Mouse (Mus musculus): ENCODE measurements around the gene Ppp1r13l. TPM values are rescaled to one million over a fixed set of nuclear protein-coding genes. Genes with fewer than 3 reads are reported as not detected.

The Ppp1r13l gene
- total RNA-seq, 1 experiment = 5.3 TPM

DNA sequence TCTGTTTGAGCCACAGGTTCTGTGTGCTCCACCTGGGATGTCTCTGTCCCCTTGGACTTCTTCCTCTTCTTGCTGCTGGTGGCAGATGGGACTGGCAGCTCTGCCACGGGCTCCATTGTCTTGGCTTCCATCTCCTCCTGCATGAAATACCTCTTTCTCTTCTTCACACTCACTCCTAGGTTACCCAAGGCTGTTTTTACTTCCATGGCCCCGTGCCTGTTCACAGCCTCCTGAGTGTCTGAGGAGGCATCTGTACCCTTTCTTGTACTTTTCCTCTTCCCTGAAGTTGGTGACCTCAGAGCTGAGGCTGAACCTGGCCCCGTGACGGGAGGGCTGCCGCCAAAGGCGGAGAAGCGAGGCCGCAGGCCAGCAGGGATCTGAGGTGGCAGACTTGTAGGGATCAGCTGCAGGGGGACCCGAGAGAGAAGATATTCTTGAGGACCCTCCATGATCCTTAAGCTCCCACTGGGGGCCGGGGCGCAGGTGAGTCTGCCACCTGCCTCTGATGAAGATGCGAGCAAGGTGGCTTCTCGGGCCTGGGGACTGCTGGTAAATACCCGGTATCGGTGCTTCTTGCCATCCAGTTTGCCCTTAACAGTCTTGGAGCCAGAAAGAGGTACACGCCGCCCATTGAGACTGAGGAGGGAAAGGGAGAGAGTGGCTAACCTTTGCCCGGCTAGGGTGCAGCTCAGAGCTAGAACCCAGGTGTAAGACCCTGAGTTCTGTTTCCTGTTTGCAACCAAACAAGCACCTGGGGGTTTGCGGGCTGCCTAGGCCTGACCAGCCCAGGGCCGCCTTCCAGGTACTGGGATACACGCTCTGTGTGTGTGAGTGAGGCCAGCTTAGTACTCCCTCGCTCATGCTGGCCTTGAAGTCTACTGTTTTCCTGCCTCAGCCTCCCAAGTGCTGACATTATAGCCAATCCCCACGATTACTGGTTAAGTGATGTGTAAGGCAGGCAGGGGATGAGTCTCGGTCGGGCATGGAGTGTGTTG, 1.9 kb upstream of the Ppp1r13l start:
- in situ Hi-C loops (cut with MboI; ENCODE audit: low sequenced_read_pairs in 2 of 2, unreplicated experiment in 2 of 2) = no loop called here
- peaks cover 29% of the 10 kb centered on the region for H3K36me3 ChIP-seq (ENCODE audit: control insufficient read depth, insufficient read depth, low read length, poor library complexity, severe bottlenecking)

DNA sequence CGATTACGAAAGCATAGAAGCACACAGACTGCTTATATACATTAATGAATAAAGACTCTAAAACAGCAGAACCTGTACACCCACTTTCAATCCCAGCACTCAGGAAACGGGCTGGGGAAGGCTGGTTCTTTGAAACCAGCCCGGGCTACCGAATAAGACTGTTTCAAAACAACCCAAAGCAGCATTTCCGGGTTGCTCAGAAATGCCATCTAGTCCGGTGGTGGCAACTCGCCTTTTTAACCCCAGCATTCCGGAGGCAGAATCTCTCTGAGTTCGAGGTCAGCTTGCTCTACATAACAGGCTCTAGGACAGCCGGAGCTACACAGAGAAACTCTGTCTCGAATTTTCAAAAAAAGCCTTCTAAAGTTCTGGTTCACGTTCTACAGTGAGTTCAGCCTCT, 915 bp upstream of the Ppp1r13l start:
- Histone ChIP-seq H3K4me1 (ENCODE audit: control insufficient read depth in 2 of 2, insufficient read depth in 2 of 2, low read length in 2 of 2, poor library complexity in 1 of 2) (peaks cover 2 to 20% of the 10 kb centered on the region in 2 experiments; a peak in 3 of 4 replicates), H3K4me3 (ENCODE audit: insufficient read depth in 1 of 2, low read depth in 1 of 2, low read length in 2 of 2, poor library complexity in 1 of 2, severe bottlenecking in 1 of 2) (peak overlapping the region; percentile 80 to 95), H3K27ac (ENCODE audit: insufficient read depth, low read depth, low read length, poor library complexity, severe bottlenecking) (no peak overlapping the region), H3K9ac (ENCODE audit: insufficient read depth, low read depth, low read length, poor library complexity, severe bottlenecking) (peak overlapping the region; percentile 85), H3K36me3 (ENCODE audit: control insufficient read depth, insufficient read depth, low read length, poor library complexity, severe bottlenecking) (peaks cover 28% of the 10 kb centered on the region), H3K9me3 (ENCODE audit: control insufficient read depth, insufficient read depth, low read depth, low read length) (no peaks in the 10 kb centered on the region)
- TF ChIP-seq ZC3H11A (IDR thresholded peaks at IDR 0.05; ENCODE audit: borderline replicate concordance, low read depth, low read length) (no peak), CHD2 (IDR thresholded peaks at IDR 0.05; ENCODE audit: low read depth, low read length) (no peak), HCFC1 (IDR thresholded peaks at IDR 0.05; ENCODE audit: borderline replicate concordance, insufficient read depth, low read length) (no peak), MAFK (IDR thresholded peaks at IDR 0.05; ENCODE audit: insufficient read depth, low read depth, low read length) (no peak)
- in situ Hi-C loops (cut with MboI; ENCODE audit: low sequenced_read_pairs in 2 of 2, unreplicated experiment in 2 of 2) = no loop called here
- DNase-seq (ENCODE audit: low read depth, low spot score) = no peak

More for the DNA sequence above, 1.9 kb upstream of the Ppp1r13l start:
- Histone ChIP-seq H3K9me3 (ENCODE audit: control insufficient read depth, insufficient read depth, low read depth, low read length) (no peaks in the 10 kb centered on the region), H3K27ac (ENCODE audit: insufficient read depth, low read depth, low read length, poor library complexity, severe bottlenecking) (no peak overlapping the region), H3K9ac (ENCODE audit: insufficient read depth, low read depth, low read length, poor library complexity, severe bottlenecking) (peak overlapping the region; percentile 85), H3K4me3 (ENCODE audit: insufficient read depth in 1 of 2, low read depth in 1 of 2, low read length in 2 of 2, poor library complexity in 1 of 2, severe bottlenecking in 1 of 2) (peak overlapping the region; percentile 80 to 95; a peak in 3 of 4 replicates), H3K4me1 (ENCODE audit: control insufficient read depth in 2 of 2, insufficient read depth in 2 of 2, low read length in 2 of 2, poor library complexity in 1 of 2) (peaks cover 0 to 15% of the 10 kb centered on the region in 2 experiments; a peak in 2 of 4 replicates)
- no peak for DNase-seq (ENCODE audit: low read depth, low spot score)
- TF ChIP-seq ZNF384 (IDR thresholded peaks at IDR 0.05; ENCODE audit: low read depth, low read length) (no peak), ZC3H11A (IDR thresholded peaks at IDR 0.05; ENCODE audit: borderline replicate concordance, low read depth, low read length) (no peak), MAFK (IDR thresholded peaks at IDR 0.05; ENCODE audit: insufficient read depth, low read depth, low read length) (no peak), HCFC1 (IDR thresholded peaks at IDR 0.05; ENCODE audit: borderline replicate concordance, insufficient read depth, low read length) (no peak), CHD2 (IDR thresholded peaks at IDR 0.05; ENCODE audit: low read depth, low read length) (no peak)

DNA sequence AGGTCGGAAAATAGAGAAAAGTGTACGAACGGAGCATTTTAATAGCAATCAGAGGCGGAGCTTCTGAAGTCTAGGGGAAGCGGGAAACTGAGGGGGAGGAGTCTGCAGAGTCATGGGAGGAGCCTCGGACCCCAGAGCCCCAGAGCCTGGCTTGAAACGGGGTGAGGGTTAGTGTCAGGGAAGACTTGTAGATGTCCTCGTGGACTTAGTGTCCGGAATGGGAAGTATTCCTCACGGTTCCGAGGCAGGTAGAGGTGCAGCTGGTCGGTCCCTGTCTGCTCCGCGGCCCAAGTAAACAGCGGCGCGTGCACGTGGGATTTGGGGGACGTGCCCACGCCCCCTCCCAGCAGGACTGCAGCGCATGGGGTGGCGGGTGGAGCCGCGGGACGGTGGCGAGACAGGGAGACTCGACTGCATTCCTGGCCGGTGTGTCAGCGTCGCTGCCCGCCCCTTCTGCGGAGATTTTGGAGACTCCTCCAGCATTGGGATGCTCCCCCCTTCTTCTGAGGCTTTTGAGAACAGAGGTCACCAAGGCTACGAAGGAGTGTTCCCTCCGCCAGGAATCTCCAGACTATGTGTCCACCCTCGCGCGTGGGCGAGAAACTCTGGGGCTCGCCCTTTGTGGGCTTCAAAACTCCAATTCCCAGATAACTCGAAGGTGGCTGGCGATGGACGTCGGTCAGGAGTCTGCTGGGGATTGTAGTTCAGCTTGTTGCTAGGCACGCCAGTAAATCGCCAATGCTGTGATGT, 518 bp downstream of the Ppp1r13l start:
- peak; percentile 93 for DNase-seq (ENCODE audit: low read depth, low spot score)
- in situ Hi-C loops (cut with MboI; ENCODE audit: low sequenced_read_pairs in 2 of 2, unreplicated experiment in 2 of 2) = no loop called here
- peak overlapping the region; percentile 28 for H3K27ac ChIP-seq (ENCODE audit: insufficient read depth, low read depth, low read length, poor library complexity, severe bottlenecking)
- peak; percentile 90 for TF ChIP-seq HCFC1 (IDR thresholded peaks at IDR 0.05; ENCODE audit: borderline replicate concordance, insufficient read depth, low read length)
- TF ChIP-seq ZNF384 (IDR thresholded peaks at IDR 0.05; ENCODE audit: low read depth, low read length) = no peak
- H3K36me3 ChIP-seq (ENCODE audit: control insufficient read depth, insufficient read depth, low read length, poor library complexity, severe bottlenecking) = peaks cover 18% of the 10 kb centered on the region
- H3K4me3 ChIP-seq (ENCODE audit: insufficient read depth in 1 of 2, low read depth in 1 of 2, low read length in 2 of 2, poor library complexity in 1 of 2, severe bottlenecking in 1 of 2) = peak overlapping the region; percentile 80 to 95
- peaks cover 2 to 21% of the 10 kb centered on the region in 2 experiments; a peak in 3 of 4 replicates for H3K4me1 ChIP-seq (ENCODE audit: control insufficient read depth in 2 of 2, insufficient read depth in 2 of 2, low read length in 2 of 2, poor library complexity in 1 of 2)
- no peaks in the 10 kb centered on the region for H3K9me3 ChIP-seq (ENCODE audit: control insufficient read depth, insufficient read depth, low read depth, low read length)
- peak overlapping the region; percentile 78 for H3K9ac ChIP-seq (ENCODE audit: insufficient read depth, low read depth, low read length, poor library complexity, severe bottlenecking)

DNA sequence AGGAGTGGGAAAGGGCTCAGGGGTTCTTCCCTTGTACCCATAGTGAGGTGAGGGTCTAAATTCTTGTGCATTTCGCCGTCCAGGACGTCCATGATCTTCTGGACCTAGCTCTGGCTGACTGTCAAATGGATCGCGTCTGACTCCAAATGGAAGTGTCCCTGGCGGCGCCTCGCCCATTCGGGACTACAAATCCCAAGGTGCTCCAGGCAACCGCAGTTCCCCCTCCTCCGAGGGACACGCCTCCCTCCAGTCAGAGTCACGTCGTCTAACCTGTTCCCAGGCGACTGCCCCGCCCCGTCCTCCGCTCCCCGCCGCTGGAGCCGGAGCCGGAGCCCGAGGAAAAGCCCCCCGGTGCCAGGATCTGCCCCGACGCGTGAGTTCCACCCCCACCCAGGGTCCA, 1.4 kb downstream of the Ppp1r13l start:
- DNase-seq (ENCODE audit: low read depth, low spot score) = peak; percentile 76
- H3K9me3 ChIP-seq (ENCODE audit: control insufficient read depth, insufficient read depth, low read depth, low read length) = no peaks in the 10 kb centered on the region
- peaks cover 2 to 19% of the 10 kb centered on the region in 2 experiments; a peak in 3 of 4 replicates for H3K4me1 ChIP-seq (ENCODE audit: control insufficient read depth in 2 of 2, insufficient read depth in 2 of 2, low read length in 2 of 2, poor library complexity in 1 of 2)
- H3K4me3 ChIP-seq (ENCODE audit: insufficient read depth in 1 of 2, low read depth in 1 of 2, low read length in 2 of 2, poor library complexity in 1 of 2, severe bottlenecking in 1 of 2) = peak overlapping the region; percentile 80 to 95
- in situ Hi-C loops (cut with MboI; ENCODE audit: low sequenced_read_pairs in 2 of 2, unreplicated experiment in 2 of 2) = no loop called here
- H3K36me3 ChIP-seq (ENCODE audit: control insufficient read depth, insufficient read depth, low read length, poor library complexity, severe bottlenecking) = peaks cover 17% of the 10 kb centered on the region
- TF ChIP-seq HCFC1 (IDR thresholded peaks at IDR 0.05; ENCODE audit: borderline replicate concordance, insufficient read depth, low read length) = peak; percentile 89
- no peak for TF ChIP-seq MAFK (IDR thresholded peaks at IDR 0.05; ENCODE audit: insufficient read depth, low read depth, low read length)
- TF ChIP-seq ZNF384 (IDR thresholded peaks at IDR 0.05; ENCODE audit: low read depth, low read length) = no peak
- H3K9ac ChIP-seq (ENCODE audit: insufficient read depth, low read depth, low read length, poor library complexity, severe bottlenecking) = peak overlapping the region; percentile 60
- H3K27ac ChIP-seq (ENCODE audit: insufficient read depth, low read depth, low read length, poor library complexity, severe bottlenecking) = no peak overlapping the region
